Mouse (Mus musculus) E14TG2a.4 (cell line): ENCODE measurements at regions not wholly inside any gene's neighbourhood (a gene's known extent, or its start where the extent isn't known, plus 50 kb on each side); places are given as distances from the start of the nearest gene placed in this dataset.

Experiments used
- CTCF ChIP-seq: conservative IDR thresholded peaks from 2 replicates; pipeline ENCODE4 v1.5.1; 2014; ENCODE audit warnings: low read length
- NANOG ChIP-seq: IDR thresholded peaks from 2 replicates; pipeline ENCODE4 v1.6.1; 2014; ENCODE audit warnings: borderline replicate concordance, low read length, mixed read lengths

GRCm38 (mm10) chr8:26871838-26872237 is 105.3 kb upstream of the Zfp703 start:
- TF ChIP-seq CTCF (no peak), NANOG (no peak)
